Mouse (Mus musculus) lung, postnatal 0 days (tissue): ENCODE measurements around the gene Sptbn4. TPM values are rescaled to one million over a fixed set of nuclear protein-coding genes. Genes with fewer than 3 reads are reported as not detected.
"Not testable (repeated sequence)": the region's sequence is repeated elsewhere in the genome, so short reads cannot be mapped to it uniquely, and the experiment has no call there.

Source experiments
- ATAC-seq: fragments of 200-750 bp; cut with Nextera tagmentation; 2 replicates; pipeline ENCODE4 v1.8.0; 2017; ENCODE audit warnings: moderate library complexity
- DNase-seq: peaks from one replicate; pipeline ENCODE4 v3.0.0-alpha.2; 2016; ENCODE audit warnings: low spot score
- H3K27ac ChIP-seq: fragments of 300-500 bp; sonication (generic); 2 replicates; pipeline ENCODE4 v1.5.1; 2014; ENCODE audit warnings: antibody characterized with exemption, mild to moderate bottlenecking, low read length, mixed read lengths
- H3K27me3 ChIP-seq: fragments of 300-500 bp; sonication (generic); replicated peaks from 2 replicates; pipeline ENCODE4 v1.6.1; 2014; ENCODE audit warnings: low read length, mixed read lengths; ENCODE audit not compliant: insufficient read depth
- H3K36me3 ChIP-seq: fragments of 300-500 bp; sonication (generic); 2 replicates; pipeline ENCODE4 v1.6.1; 2014; ENCODE audit warnings: low read length, mixed read lengths; ENCODE audit not compliant: insufficient read depth
- H3K4me1 ChIP-seq: fragments of 300-500 bp; sonication (generic); 2 replicates; pipeline ENCODE4 v1.6.1; 2014; ENCODE audit warnings: antibody characterized with exemption, low read depth, low read length, mixed read lengths; ENCODE audit not compliant: insufficient read depth
- H3K4me2 ChIP-seq: fragments of 300-500 bp; sonication (generic); replicated peaks from 2 replicates; pipeline ENCODE4 v1.6.1; 2014; ENCODE audit warnings: low read depth, mild to moderate bottlenecking, low read length, moderate library complexity, mixed read lengths
- H3K4me3 ChIP-seq: fragments of 300-500 bp; sonication (generic); 2 replicates; pipeline ENCODE4 v1.5.1; 2014; ENCODE audit warnings: low read depth, low read length
- H3K9ac ChIP-seq: fragments of 300-500 bp; sonication (generic); replicated peaks from 2 replicates; pipeline ENCODE4 v1.6.1; 2014; ENCODE audit warnings: low read depth, mild to moderate bottlenecking
- H3K9me3 ChIP-seq: fragments of 300-500 bp; sonication (generic); 2 replicates; pipeline ENCODE4 v1.6.1; 2016; ENCODE audit warnings: low read length, mixed read lengths
- CTCF ChIP-seq: IDR thresholded peaks from 2 replicates; pipeline ENCODE4 v1.5.1; 2016; ENCODE audit warnings: antibody characterized with exemption, mild to moderate bottlenecking
- EP300 ChIP-seq: IDR thresholded peaks from 2 replicates; pipeline ENCODE4 v1.6.1; 2016; ENCODE audit warnings: antibody characterized with exemption, mild to moderate bottlenecking, control low read depth
- WGBS: fragments of 180-500 bp; shearing (Covaris S2); extraction: QIAGEN DNeasy Blood & Tissue Kit; methylation state at CpG from one replicate; pipeline ENCODE4 v1.1.7; 2014; 5-methylcytosine and 5-hydroxymethylcytosine counted together
- polyA plus RNA-seq: library from polyadenylated mRNA; unstranded; fragments of >200 nt; fragmentation: Nextera tagmentation; extraction: Ambion mirVana; gene quantifications from 2 replicates; pipeline ENCODE4 v1.2.1, GENCODE M21; 2015

Gene Sptbn4
- 0.20 and 0.21 TPM in 2 replicates for polyA plus RNA-seq

DNA sequence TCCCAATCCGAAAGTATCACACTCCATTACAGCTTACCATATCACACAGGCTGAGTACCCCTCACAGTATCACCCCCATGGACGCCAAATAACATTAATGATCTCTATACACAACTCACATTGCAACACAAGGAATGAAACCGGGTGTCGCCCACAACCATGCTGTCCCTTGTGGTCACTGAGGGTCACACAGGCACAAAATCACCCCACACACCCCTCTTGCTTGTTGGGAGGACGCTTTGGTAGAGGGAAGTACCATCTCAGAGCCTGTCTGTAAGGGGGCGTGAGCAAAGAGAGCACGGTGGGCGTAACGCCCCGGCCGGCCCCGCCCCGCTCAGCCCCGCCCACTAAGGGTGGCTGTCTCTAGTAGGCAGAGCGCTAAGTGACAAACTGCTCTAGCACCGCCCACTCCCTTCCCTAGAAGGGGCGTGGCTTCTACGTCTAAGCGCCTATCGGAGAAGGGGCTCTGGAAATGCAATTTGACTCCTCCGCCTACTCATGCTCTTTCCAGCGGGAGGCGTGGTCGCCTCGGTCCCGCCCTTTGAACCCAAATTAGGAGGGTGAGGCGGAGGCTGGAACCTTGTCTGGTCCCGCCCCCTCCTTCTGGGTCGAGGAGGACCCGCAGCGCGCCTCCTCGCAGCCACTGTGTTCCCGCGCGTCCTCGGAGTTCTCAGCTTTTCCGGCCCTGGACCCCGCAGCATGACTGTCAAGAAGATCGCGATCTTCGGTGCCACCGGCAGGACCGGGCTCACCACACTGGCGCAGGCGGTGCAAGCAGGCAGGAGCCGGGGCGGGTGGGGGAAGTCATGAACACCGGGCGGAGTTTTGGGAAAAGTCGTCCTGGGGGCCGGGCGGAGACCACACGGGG is at the start of gene Sptbn4, which contains the start of gene Blvrb:
Gene Sptbn4 (minus strand): TSS at position 268 of the 868 bp plus-strand sequence.
Gene Blvrb (plus strand): TSS at position 560 of the 868 bp plus-strand sequence.
- Histone ChIP-seq H3K36me3 (no peaks in the 10 kb centered on the region), H3K9ac (peak within 1 kb of the TSS; percentile 54), H3K4me2 (peak within 1 kb of the TSS; percentile 95), H3K27me3 (0 out of 2 replicates have a peak, but pooled peaks cover 7% of the 10 kb centered on the region), H3K27ac (no peak within 1 kb of the TSS), H3K9me3 (no peaks in the 10 kb centered on the region), H3K4me3 (peak within 1 kb of the TSS; percentile 60), H3K4me1 (peaks cover 2% of the 10 kb centered on the region; the same call in 1 of the 2 replicates)
- ATAC-seq (peak; percentile 95), DNase-seq (peak; percentile 100)
- 2% methylated on average over 51 of the region's 54 CpGs for WGBS
- peak; percentile 56 for TF ChIP-seq CTCF
- no peak for TF ChIP-seq EP300

DNA sequence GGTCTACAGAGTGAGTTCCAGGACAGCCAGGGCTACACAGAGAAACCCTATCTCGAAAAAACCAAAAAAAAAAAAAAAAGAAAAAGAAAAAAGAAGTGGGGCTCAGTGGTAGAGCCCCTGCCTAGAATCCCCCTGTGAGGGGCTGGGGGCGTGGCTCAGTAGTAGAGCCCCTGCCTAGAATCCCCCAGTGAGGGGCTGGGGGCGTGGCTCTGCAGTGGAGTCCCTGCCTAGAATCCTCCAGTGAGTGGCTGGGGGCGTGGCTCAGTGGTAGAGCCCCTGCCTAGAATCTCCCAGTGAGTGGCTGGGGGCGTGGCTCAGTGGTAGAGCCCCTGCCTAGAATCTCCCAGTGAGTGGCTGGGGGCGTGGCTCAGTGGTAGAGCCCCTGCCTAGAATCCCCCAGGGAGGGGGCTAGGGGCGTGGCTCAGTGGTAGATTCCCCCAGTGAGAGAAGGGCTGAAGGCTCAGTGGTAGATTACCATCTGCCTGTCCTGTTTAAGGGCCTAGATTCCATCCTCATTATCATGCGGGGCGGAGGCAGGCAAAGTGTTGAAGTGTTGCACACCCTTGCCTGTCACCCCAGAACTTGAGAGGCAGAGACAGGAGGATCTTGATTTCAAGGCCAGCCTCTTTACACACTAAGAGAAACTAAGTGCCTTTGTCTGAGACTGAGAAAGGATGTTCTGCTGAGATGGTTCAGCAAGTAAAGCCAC is 47.3 kb upstream of the Sptbn4 start:
- not testable (repeated sequence) for H3K9ac ChIP-seq, H3K4me1 ChIP-seq, H3K9me3 ChIP-seq, H3K27ac ChIP-seq, H3K36me3 ChIP-seq, H3K27me3 ChIP-seq, H3K4me2 ChIP-seq, ATAC-seq, DNase-seq, H3K4me3 ChIP-seq
- WGBS: 85% methylated on average over 9 of the region's 9 CpGs

DNA sequence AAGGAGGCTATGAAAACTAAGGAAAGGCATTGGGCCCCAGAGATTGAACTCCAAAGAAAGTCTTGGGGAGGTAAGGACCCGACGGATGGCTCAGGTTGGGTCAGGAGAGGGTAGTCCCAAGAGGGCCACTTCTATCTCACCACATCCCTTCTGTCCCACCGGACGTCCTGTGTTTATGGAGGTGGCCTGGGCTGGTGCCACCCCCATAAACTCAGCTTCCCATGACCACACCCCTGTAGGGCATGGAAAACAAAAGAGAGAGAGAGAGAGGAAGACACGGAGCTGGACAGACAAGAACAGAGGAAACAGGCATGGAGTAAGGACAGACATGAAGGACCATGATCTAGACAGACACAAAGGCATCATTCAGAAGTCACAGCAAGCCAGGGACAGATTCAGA is 46.0 kb upstream of the Sptbn4 start:
- Histone ChIP-seq H3K4me2 (no peak overlapping the region), H3K27me3 (no peaks in the 10 kb centered on the region), H3K4me3 (no peak overlapping the region), H3K36me3 (peaks cover 12% of the 10 kb centered on the region; the same call in 1 of the 2 replicates), H3K4me1 (peaks cover 13% of the 10 kb centered on the region; the same call in 1 of the 2 replicates), H3K27ac (peak overlapping the region; percentile 80), H3K9me3 (no peaks in the 10 kb centered on the region), H3K9ac (no peak overlapping the region)
- ATAC-seq (peak; percentile 24), DNase-seq (peak; percentile 66)
- WGBS: 63% methylated on average over 5 of the region's 5 CpGs
- peak; percentile 92 for TF ChIP-seq EP300
- TF ChIP-seq CTCF: no peak

- peak; percentile 21 for ATAC-seq
- Histone ChIP-seq H3K4me1 (peaks cover 17% of the 10 kb centered on the region; the same call in 1 of the 2 replicates), H3K4me2 (no peak overlapping the region), H3K27ac (peak overlapping the region; percentile 80), H3K36me3 (peaks cover 12% of the 10 kb centered on the region; the same call in 1 of the 2 replicates), H3K9ac (no peak overlapping the region), H3K27me3 (no peaks in the 10 kb centered on the region), H3K4me3 (no peak overlapping the region), H3K9me3 (no peaks in the 10 kb centered on the region)
- WGBS: 43% methylated on average over 3 of the region's 3 CpGs
- TF ChIP-seq EP300 (no peak; the same call in 1 of the 2 replicates), CTCF (no peak)
- DNase-seq: peak; percentile 65
Observed at GRCm38 (mm10) chr7:27493022-27493421, 45.5 kb upstream of the Sptbn4 start.

DNA sequence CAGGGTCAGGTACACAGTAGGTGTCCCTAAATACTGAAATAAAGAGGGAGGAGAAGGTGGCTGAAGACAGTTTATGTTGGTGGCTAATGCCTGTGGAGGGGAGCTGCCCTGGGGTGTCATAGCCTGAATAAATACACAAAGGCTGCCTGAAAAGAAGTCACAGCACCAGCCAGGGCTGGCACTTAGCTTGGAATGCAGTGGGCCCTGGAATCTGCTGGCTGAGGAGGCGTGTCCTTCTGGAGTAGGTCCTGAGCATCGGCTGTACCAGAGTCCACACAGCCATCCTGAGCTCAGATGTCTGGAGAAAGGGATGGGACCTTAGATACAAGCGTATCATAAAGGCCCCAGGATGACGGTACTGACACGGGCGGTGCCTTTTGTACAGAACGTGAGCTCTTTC is 44.4 kb upstream of the Sptbn4 start:
- peak overlapping the region; percentile 94 for H3K27ac ChIP-seq
- no peak overlapping the region for H3K4me2 ChIP-seq
- peaks cover 17% of the 10 kb centered on the region; the same call in 1 of the 2 replicates for H3K4me1 ChIP-seq
- DNase-seq: peak; percentile 67
- H3K36me3 ChIP-seq: peaks cover 12% of the 10 kb centered on the region; the same call in 1 of the 2 replicates
- H3K9me3 ChIP-seq: no peaks in the 10 kb centered on the region
- WGBS: 53% methylated on average over 7 of the region's 7 CpGs
- no peak overlapping the region for H3K4me3 ChIP-seq
- H3K27me3 ChIP-seq: no peaks in the 10 kb centered on the region
- ATAC-seq: no peak
- H3K9ac ChIP-seq: no peak overlapping the region
- TF ChIP-seq CTCF: no peak
- no peak for TF ChIP-seq EP300
